Mouse (Mus musculus) embryonic facial prominence, embryonic 12.5 days (tissue): Measurements from ENCODE around the gene Fggy. TPM values are rescaled to one million over a fixed set of nuclear protein-coding genes. Genes with fewer than 3 reads are reported as not detected.
A peak's percentile ranks its signal among the peaks of the same experiment; 100 is the strongest.

Source experiments
- ATAC-seq: fragments of 200-750 bp; cut with Nextera tagmentation; 2 replicates; pipeline ENCODE4 v1.8.0; 2017; ENCODE audit not compliant: insufficient number of reproducible peaks, insufficient read depth, low FRiP score, low TSS enrichment
- H3K27ac ChIP-seq: fragments of 300-500 bp; sonication (generic); 2 replicates; pipeline ENCODE4 v1.5.1; 2016; ENCODE audit warnings: mild to moderate bottlenecking
- H3K27me3 ChIP-seq: fragments of 300-500 bp; sonication (generic); 2 replicates; pipeline ENCODE4 v1.6.1; 2016; ENCODE audit warnings: mild to moderate bottlenecking, moderate library complexity
- H3K36me3 ChIP-seq: fragments of 300-500 bp; sonication (generic); 2 replicates; pipeline ENCODE4 v1.6.1; 2016; ENCODE audit warnings: mild to moderate bottlenecking
- H3K4me1 ChIP-seq: fragments of 300-500 bp; sonication (generic); 2 replicates; pipeline ENCODE4 v1.6.1; 2016
- H3K4me2 ChIP-seq: fragments of 300-500 bp; sonication (generic); replicated peaks from 2 replicates; pipeline ENCODE4 v1.6.1; 2016; ENCODE audit warnings: mild to moderate bottlenecking, moderate library complexity
- H3K4me3 ChIP-seq: fragments of 300-500 bp; sonication (generic); 2 replicates; pipeline ENCODE4 v1.5.1; 2016; ENCODE audit warnings: mild to moderate bottlenecking
- H3K9ac ChIP-seq: fragments of 300-500 bp; sonication (generic); 2 replicates; pipeline ENCODE4 v1.6.1; 2016; ENCODE audit warnings: mild to moderate bottlenecking, moderate library complexity
- H3K9me3 ChIP-seq: fragments of 300-500 bp; sonication (generic); 2 replicates; pipeline ENCODE4 v1.6.1; 2016; ENCODE audit warnings: mild to moderate bottlenecking, moderate library complexity
- WGBS: fragments of 180-500 bp; shearing (Covaris S2); methylation state at CpG from one replicate; pipeline ENCODE4 v1.1.7; 2016; 5-methylcytosine and 5-hydroxymethylcytosine counted together
- polyA plus RNA-seq: library from polyadenylated mRNA; unstranded; fragments of >200 nt; fragmentation: Nextera tagmentation; extraction: Ambion mirVana; gene quantifications from 2 replicates; pipeline ENCODE4 v1.2.1, GENCODE M21; 2016

Gene Fggy
- polyA plus RNA-seq, 1 experiment from 2014 or later = 9.4 TPM

- H3K4me1 ChIP-seq = peaks cover 55% of the 10 kb centered on the region
- 39% methylated on average over 4 of the region's 4 CpGs for WGBS
These were observed 342.8 kb downstream of the Fggy start for GRCm38 (mm10) chr4:95899926-95900712.

DNA sequence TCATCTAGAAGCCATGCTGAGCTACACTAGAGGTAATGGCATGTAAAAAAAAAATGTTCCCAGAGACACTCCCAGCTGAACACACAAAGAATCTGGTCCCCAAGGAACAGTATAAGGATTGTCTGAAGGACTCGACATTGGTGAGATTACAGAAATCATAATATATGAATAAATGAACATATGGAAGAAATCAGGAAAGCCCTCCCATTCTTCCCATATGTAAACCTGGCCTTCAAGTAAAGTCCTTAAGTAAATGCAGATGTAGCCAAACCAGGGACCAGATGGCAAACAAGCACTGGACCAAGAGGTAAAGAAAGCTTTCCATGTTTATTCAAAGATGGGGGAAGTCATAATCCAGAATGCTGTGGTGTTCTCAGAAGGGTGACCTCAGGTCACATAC lies 343.5 kb downstream of the Fggy start:
- no peaks in the 10 kb centered on the region for H3K36me3 ChIP-seq
- WGBS = 15% methylated on average over 1 of the region's 1 CpGs
- H3K27me3 ChIP-seq = no peaks in the 10 kb centered on the region
- no peaks in the 10 kb centered on the region for H3K9me3 ChIP-seq
- H3K4me2 ChIP-seq = no peak overlapping the region
- no peak overlapping the region for H3K4me3 ChIP-seq
- ATAC-seq = peak; percentile 49; the same call in 1 of the 2 replicates
- H3K4me1 ChIP-seq = peaks cover 53% of the 10 kb centered on the region
- peak overlapping the region; percentile 80 for H3K27ac ChIP-seq
- H3K9ac ChIP-seq = no peak overlapping the region

More at GRCm38 (mm10) chr4:95899926-95900712, 342.8 kb downstream of the Fggy start:
- Histone ChIP-seq H3K27ac (peak overlapping the region; percentile 80), H3K36me3 (no peaks in the 10 kb centered on the region), H3K9me3 (no peaks in the 10 kb centered on the region), H3K27me3 (no peaks in the 10 kb centered on the region), H3K9ac (no peak overlapping the region), H3K4me2 (no peak overlapping the region), H3K4me3 (no peak overlapping the region)
- peak; percentile 39; the same call in 1 of the 2 replicates for ATAC-seq

- Histone ChIP-seq H3K9ac (no peak overlapping the region), H3K27me3 (no peaks in the 10 kb centered on the region), H3K4me3 (no peak overlapping the region), H3K27ac (no peak overlapping the region), H3K9me3 (no peaks in the 10 kb centered on the region), H3K4me2 (no peak overlapping the region), H3K4me1 (peaks cover 4% of the 10 kb centered on the region), H3K36me3 (no peaks in the 10 kb centered on the region)
- ATAC-seq = no peak
These were observed 348.8 kb downstream of the Fggy start for GRCm38 (mm10) chr4:95906141-95906540.

DNA sequence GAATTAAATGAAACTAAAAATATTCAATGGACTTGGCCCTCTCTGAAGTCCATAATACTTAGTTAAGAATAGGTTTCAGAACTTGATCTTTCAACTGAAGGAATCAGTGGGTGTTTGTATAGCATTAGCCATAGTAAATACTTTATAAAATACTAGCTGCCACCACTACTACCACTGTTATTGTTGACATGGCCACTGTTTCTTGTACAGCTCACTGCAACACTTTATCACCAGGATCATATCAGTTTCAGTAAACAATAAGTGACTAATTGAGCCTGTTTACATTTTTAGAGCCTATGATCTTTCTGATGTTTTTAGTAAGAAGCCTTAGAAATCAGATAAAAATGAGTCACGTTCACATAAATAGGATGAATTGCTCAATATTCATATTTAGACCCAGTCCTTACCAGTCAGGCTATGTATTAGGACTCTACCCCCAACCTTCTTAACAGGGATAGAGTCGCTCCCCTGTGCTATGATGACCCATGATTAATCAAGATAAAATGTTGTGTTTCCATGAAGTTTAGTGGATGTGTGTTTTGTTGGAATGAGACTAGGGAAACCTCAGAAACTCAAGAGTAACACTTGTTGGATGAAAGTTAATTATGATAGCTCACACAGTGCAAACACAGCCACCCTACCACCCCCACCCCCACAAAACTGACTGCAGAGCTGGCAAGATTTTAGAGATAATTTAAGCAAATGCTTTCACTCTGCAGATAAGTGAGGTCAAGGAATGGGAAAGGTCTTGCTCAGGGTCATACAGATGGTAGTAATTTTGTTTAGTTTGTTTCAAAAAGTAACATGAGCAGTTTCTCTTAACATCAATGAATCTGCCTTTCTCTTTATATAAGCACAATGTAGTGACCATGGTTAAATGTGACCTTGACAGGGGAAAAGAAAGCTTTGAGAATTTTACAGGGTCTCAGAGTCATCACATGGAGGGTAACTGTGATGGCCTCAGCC lies 352.7 kb downstream of the Fggy start:
- no peak for ATAC-seq
- H3K9me3 ChIP-seq = no peaks in the 10 kb centered on the region
- no peak overlapping the region for H3K4me3 ChIP-seq
- no peaks in the 10 kb centered on the region for H3K27me3 ChIP-seq
- H3K4me2 ChIP-seq = no peak overlapping the region
- no peaks in the 10 kb centered on the region for H3K4me1 ChIP-seq
- H3K9ac ChIP-seq = no peak overlapping the region
- WGBS = 40% methylated on average over 2 of the region's 2 CpGs
- no peaks in the 10 kb centered on the region for H3K36me3 ChIP-seq
- no peak overlapping the region for H3K27ac ChIP-seq

GRCm38 (mm10) chr4:95913026-95913425 lies 355.7 kb downstream of the Fggy start:
- Histone ChIP-seq H3K9ac (no peak overlapping the region), H3K36me3 (no peaks in the 10 kb centered on the region), H3K27me3 (no peaks in the 10 kb centered on the region), H3K27ac (no peak overlapping the region), H3K9me3 (no peaks in the 10 kb centered on the region), H3K4me2 (no peak overlapping the region), H3K4me1 (peaks cover 12% of the 10 kb centered on the region), H3K4me3 (no peak overlapping the region)
- WGBS = 85% methylated on average over 1 of the region's 1 CpGs
- no peak for ATAC-seq

GRCm38 (mm10) chr4:95915628-95916579 lies 358.6 kb downstream of the Fggy start:
- Histone ChIP-seq H3K4me2 (no peak overlapping the region), H3K9me3 (no peaks in the 10 kb centered on the region), H3K4me1 (peaks cover 18% of the 10 kb centered on the region), H3K4me3 (no peak overlapping the region), H3K27me3 (no peaks in the 10 kb centered on the region), H3K36me3 (no peaks in the 10 kb centered on the region), H3K27ac (no peak overlapping the region), H3K9ac (no peak overlapping the region)
- ATAC-seq = peak; percentile 72; the same call in 1 of the 2 replicates
- 58% methylated on average over 8 of the region's 8 CpGs for WGBS

DNA sequence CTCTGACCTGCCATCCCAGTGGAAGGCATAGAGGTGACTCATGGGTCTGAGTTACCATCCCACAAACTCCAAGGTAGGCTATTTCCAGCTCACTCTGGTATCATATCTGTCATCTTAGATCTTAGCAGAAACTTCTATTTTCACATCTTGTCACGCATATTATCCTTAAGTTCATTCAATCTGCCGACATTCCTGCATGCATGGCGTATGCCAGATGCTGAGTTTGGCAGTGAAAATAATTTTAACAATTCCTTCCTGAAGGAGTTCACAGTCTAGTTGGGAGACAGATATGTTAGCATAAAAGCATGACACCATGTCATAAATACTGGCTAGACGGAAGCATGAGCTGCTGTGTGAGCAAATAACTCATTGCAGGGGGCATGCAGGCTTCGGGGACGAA lies 360.4 kb downstream of the Fggy start:
- no peaks in the 10 kb centered on the region for H3K27me3 ChIP-seq
- H3K27ac ChIP-seq = no peak overlapping the region
- no peaks in the 10 kb centered on the region for H3K36me3 ChIP-seq
- H3K4me3 ChIP-seq = no peak overlapping the region
- WGBS = 61% methylated on average over 6 of the region's 6 CpGs
- H3K4me1 ChIP-seq = peaks cover 18% of the 10 kb centered on the region
- H3K9ac ChIP-seq = no peak overlapping the region
- H3K4me2 ChIP-seq = no peak overlapping the region; the same call in 1 of the 2 replicates
- no peaks in the 10 kb centered on the region for H3K9me3 ChIP-seq
- no peak for ATAC-seq

- 71% methylated on average over 4 of the region's 4 CpGs for WGBS
- no peak overlapping the region for H3K4me3 ChIP-seq
- H3K9me3 ChIP-seq = no peaks in the 10 kb centered on the region
- H3K4me1 ChIP-seq = peaks cover 18% of the 10 kb centered on the region
- H3K4me2 ChIP-seq = no peak overlapping the region
- no peaks in the 10 kb centered on the region for H3K36me3 ChIP-seq
- H3K27me3 ChIP-seq = no peaks in the 10 kb centered on the region
- no peak for ATAC-seq
- no peak overlapping the region for H3K9ac ChIP-seq
- H3K27ac ChIP-seq = no peak overlapping the region
These were observed 363.1 kb downstream of the Fggy start for GRCm38 (mm10) chr4:95920448-95920847.

DNA sequence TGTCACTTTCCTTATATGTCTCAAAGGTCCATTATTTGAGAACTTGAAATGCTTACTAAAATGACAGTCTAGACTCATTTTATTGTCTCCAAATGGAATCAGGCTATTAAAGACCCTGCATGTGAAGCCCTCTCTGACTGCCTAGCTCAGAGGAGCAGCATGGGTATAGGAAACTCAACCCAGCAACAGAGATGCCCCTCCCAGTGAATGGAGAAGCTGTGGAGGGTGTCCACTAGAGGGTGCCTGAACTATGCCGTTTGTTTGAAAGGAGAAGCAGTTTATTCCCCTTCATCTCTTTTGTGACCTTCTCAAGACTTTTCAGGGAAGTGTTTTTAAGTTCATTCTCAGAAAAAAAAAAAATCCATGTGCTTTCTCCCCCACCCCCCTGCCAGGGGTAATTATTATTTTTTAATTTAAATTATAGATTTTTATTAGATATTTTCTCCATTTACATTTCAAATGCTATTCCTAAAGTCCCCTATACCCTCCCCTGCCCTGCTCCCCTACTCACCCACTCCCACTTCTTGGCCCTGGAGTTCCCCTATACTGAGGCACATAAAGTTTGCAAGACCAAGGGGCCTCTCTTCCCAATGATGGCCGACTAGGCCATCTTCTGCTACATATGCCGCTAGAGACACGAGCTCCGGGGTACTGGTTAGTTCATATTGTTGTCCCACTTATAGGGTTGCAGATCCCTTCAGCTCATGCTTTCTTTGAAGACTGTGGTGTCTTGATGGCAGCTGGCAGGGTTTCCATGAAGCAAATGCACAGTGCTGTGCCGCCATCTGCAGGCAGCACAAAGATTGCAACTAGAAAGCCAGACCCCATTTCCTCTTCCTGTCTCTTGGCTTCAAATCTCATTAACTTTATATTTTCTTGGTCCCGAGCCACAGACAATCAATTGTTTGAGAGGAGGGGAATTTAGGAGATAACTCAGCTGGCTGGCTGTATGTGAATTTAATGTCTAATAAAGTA lies 367.2 kb downstream of the Fggy start:
- no peaks in the 10 kb centered on the region for H3K9me3 ChIP-seq
- H3K4me1 ChIP-seq = no peaks in the 10 kb centered on the region
- ATAC-seq = no peak
- 10% methylated on average over 7 of the region's 7 CpGs for WGBS
- no peaks in the 10 kb centered on the region for H3K36me3 ChIP-seq
- H3K4me2 ChIP-seq = no peak overlapping the region; the same call in 1 of the 2 replicates
- H3K9ac ChIP-seq = no peak overlapping the region
- no peak overlapping the region for H3K27ac ChIP-seq
- H3K27me3 ChIP-seq = no peaks in the 10 kb centered on the region
- no peak overlapping the region for H3K4me3 ChIP-seq

GRCm38 (mm10) chr4:95928846-95929245 lies 371.5 kb downstream of the Fggy start:
- ATAC-seq = no peak
- H3K36me3 ChIP-seq = no peaks in the 10 kb centered on the region
- 88% methylated on average over 1 of the region's 1 CpGs for WGBS
- no peak overlapping the region for H3K9ac ChIP-seq
- no peaks in the 10 kb centered on the region for H3K9me3 ChIP-seq
- H3K4me3 ChIP-seq = no peak overlapping the region
- no peak overlapping the region for H3K27ac ChIP-seq
- H3K4me2 ChIP-seq = no peak overlapping the region
- no peaks in the 10 kb centered on the region for H3K27me3 ChIP-seq
- H3K4me1 ChIP-seq = no peaks in the 10 kb centered on the region
